Comparison of ENCODE assay signal across 8 mouse cellular contexts in the genomic region with DNA sequence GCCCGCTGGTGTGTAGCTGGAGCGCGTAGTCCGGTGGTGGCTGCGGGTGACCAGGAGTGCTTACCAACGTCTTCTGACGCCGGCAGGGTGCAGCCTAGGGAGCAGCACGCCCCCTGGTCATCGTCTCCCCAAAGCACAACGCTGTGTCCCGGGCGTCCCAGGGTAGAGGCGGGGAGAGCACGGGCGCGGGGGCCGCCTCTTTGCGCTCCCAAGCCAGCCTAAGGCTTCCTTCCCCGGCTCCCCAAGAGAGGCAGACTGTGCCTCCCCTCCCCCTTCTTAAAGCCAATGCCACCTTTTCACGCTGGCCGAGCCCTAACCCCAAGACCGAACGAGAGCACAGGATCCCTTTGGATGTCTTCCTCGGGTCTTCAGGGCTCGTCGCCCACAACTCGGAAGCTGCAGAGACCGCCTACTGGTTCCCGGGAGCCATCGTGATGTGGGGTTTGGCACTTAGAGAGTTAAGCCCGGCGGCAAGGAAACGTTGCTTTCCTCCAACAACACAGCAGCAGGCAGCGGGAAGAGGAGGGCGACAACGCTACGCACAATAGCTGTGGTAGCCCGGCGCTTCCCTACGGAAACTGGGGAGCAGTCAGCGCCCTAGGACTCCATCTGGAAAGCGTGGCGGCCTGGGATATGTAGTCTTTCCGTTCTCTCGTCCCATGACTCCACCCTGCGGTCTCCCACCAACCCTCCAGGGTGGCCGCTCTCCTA. TPM values are rescaled to one million over a fixed set of nuclear protein-coding genes. Genes with fewer than 3 reads are reported as not detected.
DNase-seq lines count a peak whose midpoint lies in the region; TF ChIP-seq lines count a peak whose summit lies in the region.

A gene (minus strand): TSS at position 620 of the 711 bp plus-strand sequence.

- no peaks in the 10 kb centered on the region for H3K27me3 ChIP-seq in cerebellum, adult 2 months (ENCODE audit: control insufficient read depth, insufficient read depth, low read length)

- TF ChIP-seq CTCF in cerebellum, adult 2 months (IDR thresholded peaks at IDR 0.05; ENCODE audit: borderline replicate concordance, insufficient read depth, low read depth, low read length), result no peak
- no peak for TF ChIP-seq CTCF in olfactory bulb, adult 2 months (IDR thresholded peaks at IDR 0.05; ENCODE audit: insufficient read depth, low read depth, low read length)

- TF ChIP-seq POLR2A in cerebellum, adult 2 months (IDR thresholded peaks at IDR 0.05; ENCODE audit: borderline replicate concordance, insufficient read depth, low read length), result 0 out of 2 replicates have a peak, but pooled peaks have one; percentile 5
- no peak for TF ChIP-seq POLR2A in olfactory bulb, adult 2 months (IDR thresholded peaks at IDR 0.05; ENCODE audit: insufficient read depth, low read depth, low read length)

- whole genome bisulfite sequencing in cerebellum, adult 2 months, result 7% methylated on average over 47 of the region's 48 CpGs
- 11% methylated on average over 46 of the region's 48 CpGs for WGBS in olfactory bulb, adult 2 months

- DNase-seq in MN1 (ENCODE audit: low spot score), result peak; percentile 22
- peak; percentile 77 to 79 for DNase-seq in cerebellum, adult 2 months
- DNase-seq in forelimb bud, embryonic 11.5 days (ENCODE audit: low read depth, low spot score), result peak; percentile 52
- peak; percentile 63 to 79 for DNase-seq in heart, postnatal 36 days
- DNase-seq in layer of hippocampus, adult 8-10 months (ENCODE audit: low spot score in 2 of 2), result peak; percentile 73 to 78
- peak; percentile 75 to 80 for DNase-seq in lung, adult 18-20 months
- DNase-seq in urinary bladder, postnatal 36 days (ENCODE audit: low spot score in 2 of 2), result peak; percentile 52 to 73

- H3K4me1 ChIP-seq in cerebellum, adult 2 months (ENCODE audit: control insufficient read depth, insufficient read depth, low read length), result 0 out of 2 replicates have a peak, but pooled peaks cover 4% of the 10 kb centered on the region
- H3K4me1 ChIP-seq in olfactory bulb, adult 2 months (ENCODE audit: control insufficient read depth, insufficient read depth, low read length), result no peaks in the 10 kb centered on the region

- peak within 1 kb of the TSS; percentile 57 for H3K27ac ChIP-seq in cerebellum, adult 2 months (ENCODE audit: insufficient read depth, low read length)
- H3K27ac ChIP-seq in olfactory bulb, adult 2 months (ENCODE audit: insufficient read depth, low read depth, low read length), result peak within 1 kb of the TSS; percentile 94

- intact Hi-C loops in heart, postnatal 36 days (cut with DNase I), result no loop called here

- peak within 1 kb of the TSS; percentile 75 for H3K4me3 ChIP-seq in cerebellum, adult 2 months (replicated peaks; ENCODE audit: insufficient read depth, low read depth, low read length)
- peak within 1 kb of the TSS; percentile 85 for H3K4me3 ChIP-seq in olfactory bulb, adult 2 months (ENCODE audit: insufficient read depth, low read depth, low read length)

RNA-seq across cellular contexts. Expression of the gene that starts here (rescaled TPM):
- polyA plus RNA-seq in cerebellum, adult 2 months (2012; rRNA removed), result 30.7 and 30.8 TPM in 2 replicates
- total RNA-seq in heart, postnatal 36 days (2021), result 1 to 10 TPM; 7.2 to 8.8 TPM
- total RNA-seq in layer of hippocampus, adult 8-10 months (2022), result 10 to 100 TPM; 36.1 to 47.8 (median 41.4) TPM
- not detected in 2 replicates for polyA plus RNA-seq in olfactory bulb, adult 2 months (2012; ENCODE audit: insufficient read depth, insufficient read length, low replicate concordance, missing spikeins)

Comparison
In these comparisons a context has a peak if more than half of its experiments do, and no peak if none do; other contexts are left out.
1. Peak in every context shown above with its lines: DNase-seq, H3K4me3 ChIP-seq and H3K27ac ChIP-seq.
2. DNase-seq: peak in every context shown above with its lines; median percentile 78 in cerebellum, adult 2 months; 78 in lung, adult 18-20 months; 76 in layer of hippocampus, adult 8-10 months; 71 in heart, postnatal 36 days; 62 in urinary bladder, postnatal 36 days; 52 in forelimb bud, embryonic 11.5 days; 22 in MN1.